Mouse (Mus musculus): ENCODE results near the gene Dpp6. TPM values are rescaled to one million over a fixed set of nuclear protein-coding genes. Genes with fewer than 3 reads are reported as not detected.
"Not testable (repeated sequence)": the region's sequence is repeated elsewhere in the genome, so short reads cannot be mapped to it uniquely, and the experiment has no call there.

Gene Dpp6
- total RNA-seq, 2 experiments from 2014 or later: 203 to 213 TPM

GRCm38 (mm10) chr5:27457686-27458085, 640.7 kb downstream of the Dpp6 start:
- DNase-seq (ENCODE audit: low spot score in 2 of 2): no peak

GRCm38 (mm10) chr5:27474964-27475465, 658.0 kb downstream of the Dpp6 start:
- DNase-seq (ENCODE audit: low spot score in 2 of 2): no peak

DNA sequence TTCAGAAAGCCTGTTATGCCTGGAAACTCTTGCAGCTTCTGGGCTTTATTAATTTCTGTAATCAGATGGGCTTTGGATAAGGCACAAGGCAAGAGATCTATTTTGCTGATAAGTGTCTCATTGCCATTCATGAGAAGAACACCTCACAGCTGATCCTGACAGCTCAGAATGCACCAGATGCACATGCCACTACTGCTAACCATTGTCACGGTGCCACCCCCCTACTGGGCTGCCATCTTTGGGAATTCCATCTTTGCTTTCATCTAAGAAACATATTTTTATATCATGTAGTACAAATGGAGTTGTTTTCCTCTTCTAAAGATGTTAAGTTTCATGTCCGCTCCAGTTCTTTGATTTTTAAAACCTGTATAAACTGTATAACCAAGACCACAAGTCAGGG, 664.7 kb downstream of the Dpp6 start:
- peak in 1 of 2 experiments; percentile 31 for DNase-seq (ENCODE audit: low spot score in 2 of 2)

DNA sequence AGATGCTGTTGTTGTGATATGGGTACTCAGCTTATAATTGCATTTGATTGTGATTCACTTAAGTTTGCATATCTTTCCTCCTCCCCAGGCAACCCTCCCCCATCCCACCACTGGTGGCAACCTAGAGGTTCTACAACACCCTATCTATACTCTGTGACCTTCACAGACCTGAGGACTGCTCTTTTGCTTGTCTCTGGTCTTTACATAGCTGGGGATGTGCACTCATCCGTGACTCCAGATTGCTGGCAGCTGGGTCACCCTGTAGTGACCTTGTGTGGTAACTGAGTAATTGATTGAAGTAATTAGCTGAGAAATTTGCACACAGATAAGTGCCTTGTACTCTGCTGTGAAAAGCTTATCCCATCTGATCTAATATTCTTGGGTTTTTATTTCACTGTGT, 669.1 kb downstream of the Dpp6 start:
- DNase-seq (ENCODE audit: low spot score in 2 of 2): no peak

DNA sequence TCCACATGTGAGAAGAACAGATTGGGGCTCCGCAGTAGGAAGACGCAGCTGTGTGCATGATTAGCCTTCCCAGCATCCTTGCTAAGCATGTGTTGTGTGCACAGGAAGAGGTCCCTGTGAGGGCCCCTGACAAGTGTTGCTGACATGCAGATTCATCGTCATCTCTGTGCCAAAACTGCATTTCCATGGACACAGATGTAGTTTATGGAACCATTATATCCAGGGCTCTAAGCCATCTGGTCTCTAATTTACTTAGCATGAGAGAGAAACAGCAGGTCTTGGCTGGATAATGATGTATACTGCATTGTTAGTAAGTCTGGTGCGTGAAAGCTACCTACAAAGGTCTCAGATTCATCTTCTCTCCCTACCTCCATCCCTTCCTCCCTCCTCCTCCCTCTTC, 673.9 kb downstream of the Dpp6 start:
- DNase-seq (ENCODE audit: low spot score in 2 of 2): no peak

GRCm38 (mm10) chr5:27501338-27501737, 684.3 kb downstream of the Dpp6 start, which contains the start of gene Speer4b:
Speer4b (minus strand) TSS chr5:27501438.
- DNase-seq (ENCODE audit: low spot score in 2 of 2): not testable (repeated sequence)

GRCm38 (mm10) chr5:27518716-27519115, 701.7 kb downstream of the Dpp6 start:
- no peak for DNase-seq (ENCODE audit: low spot score in 2 of 2)

GRCm38 (mm10) chr5:27526906-27527305, 709.9 kb downstream of the Dpp6 start:
- DNase-seq (ENCODE audit: low spot score in 2 of 2): no peak

- peak in 1 of 2 experiments; percentile 33 for DNase-seq (ENCODE audit: low spot score in 2 of 2)
Measured at GRCm38 (mm10) chr5:27544816-27545270, 727.8 kb downstream of the Dpp6 start.

DNA sequence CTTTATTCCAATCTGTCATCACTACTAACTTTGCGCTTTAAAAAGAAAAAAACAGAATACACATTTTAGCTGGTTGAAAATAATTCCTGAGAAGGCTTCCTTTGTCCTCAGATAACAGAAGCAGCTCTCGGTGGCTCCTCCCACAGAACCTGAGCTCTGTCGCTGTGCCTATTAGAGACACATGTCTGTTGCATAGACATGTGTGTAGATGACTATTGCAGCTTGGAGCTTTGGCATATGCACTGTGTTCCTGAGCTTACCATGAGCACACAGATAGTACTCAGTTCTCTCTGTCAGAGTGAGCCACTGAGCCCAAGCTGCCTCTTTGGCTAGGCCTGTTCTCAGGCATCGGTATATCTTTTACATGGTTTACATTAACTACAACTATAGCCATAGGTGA, 732.3 kb downstream of the Dpp6 start:
- no peak for DNase-seq (ENCODE audit: low spot score in 2 of 2)

DNA sequence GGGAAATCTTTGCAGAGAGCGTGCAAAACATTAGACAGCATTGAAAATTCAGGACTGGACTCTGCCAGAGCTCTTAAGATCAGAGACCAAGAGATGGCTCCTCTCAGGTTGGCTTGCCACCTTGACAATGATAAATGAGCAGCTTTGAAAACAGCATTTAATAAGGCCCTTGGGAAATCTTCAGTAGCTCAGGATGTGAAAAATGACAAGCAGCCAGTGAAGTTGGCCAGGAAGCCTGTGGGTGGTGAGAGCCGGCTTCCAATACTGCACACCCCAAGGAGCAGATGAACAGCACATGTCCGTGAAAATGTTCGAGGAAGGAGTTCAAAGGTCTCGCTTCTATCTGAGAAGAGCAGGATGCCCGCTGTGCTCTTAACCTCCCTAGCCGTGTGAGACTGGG, 748.7 kb downstream of the Dpp6 start:
- no peak for DNase-seq (ENCODE audit: low spot score in 2 of 2)

DNA sequence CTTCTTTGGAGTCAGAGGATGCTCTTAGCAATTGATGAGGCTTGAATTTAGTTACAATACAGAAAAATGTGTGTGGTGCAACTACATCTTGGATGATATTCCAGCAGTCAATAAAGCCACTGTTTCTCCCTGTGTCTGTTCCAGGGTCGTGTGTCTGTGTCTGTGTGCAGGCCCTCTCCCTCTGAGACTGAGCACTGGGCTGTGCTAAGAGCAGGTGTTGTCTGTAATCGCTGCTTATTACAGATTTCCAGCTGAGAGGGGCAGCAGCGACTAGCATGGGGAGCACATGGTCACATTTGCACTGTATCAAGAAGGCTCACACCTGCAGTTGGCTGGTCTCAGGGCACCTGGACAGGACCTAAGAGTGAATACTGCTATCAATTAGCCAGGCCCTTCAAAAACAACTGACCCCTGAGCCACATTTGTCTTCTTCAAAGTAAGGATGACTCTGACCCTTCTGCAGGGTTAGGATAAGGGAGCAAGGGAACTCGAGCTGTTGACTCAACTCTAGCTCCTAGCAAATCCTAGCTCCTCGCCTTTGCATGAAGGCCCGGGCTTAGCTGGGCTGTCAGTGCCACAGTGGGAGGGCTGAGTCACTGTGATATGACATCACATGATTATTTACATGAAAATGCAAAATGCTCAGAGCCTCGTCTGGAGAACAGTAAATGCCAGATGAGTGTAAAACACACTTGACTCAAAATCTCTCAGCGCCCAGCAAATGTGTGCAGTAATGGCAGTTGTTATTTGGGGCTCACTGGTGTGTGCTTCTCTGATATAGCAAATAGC, 771.2 kb downstream of the Dpp6 start:
- DNase-seq (ENCODE audit: low spot score in 2 of 2): no peak

DNA sequence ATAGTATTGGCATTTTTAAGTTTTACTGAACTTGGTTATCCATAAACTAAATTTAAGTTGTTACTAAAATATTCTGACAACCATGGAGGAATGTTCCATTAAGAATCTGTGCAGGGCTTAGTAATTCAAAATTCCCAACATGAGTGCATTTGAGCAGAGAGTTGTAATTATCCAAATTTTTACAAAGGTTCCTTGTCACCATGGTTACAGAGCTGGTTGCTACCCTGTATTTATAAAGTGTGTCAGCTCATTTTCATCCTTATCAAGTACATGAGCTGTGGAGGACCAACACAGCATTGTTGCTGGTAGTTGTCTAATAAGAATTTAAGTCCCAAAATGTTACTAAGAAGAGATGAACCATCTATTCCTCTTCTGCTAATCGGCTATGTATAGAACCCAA, 787.1 kb downstream of the Dpp6 start:
- DNase-seq (ENCODE audit: low spot score in 2 of 2): no peak

DNA sequence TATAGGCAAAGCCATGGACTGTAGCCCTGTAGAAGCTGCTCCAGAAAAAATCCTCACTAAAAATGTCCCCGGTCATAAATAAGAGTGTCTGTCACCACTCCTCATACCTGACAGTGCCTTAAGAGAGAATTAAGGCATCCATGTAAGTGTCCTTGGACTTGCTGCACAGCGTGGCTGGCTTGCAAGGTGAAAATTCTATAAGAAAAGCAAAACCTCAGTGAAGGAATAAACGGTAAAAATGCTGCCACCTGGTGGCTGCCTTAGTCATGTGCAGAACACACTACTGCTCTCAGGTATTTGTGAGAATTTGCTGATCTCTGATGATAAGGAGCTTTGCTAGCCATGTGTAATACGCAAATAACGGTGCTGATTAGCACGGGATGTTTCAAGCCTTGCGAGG, 798.8 kb downstream of the Dpp6 start:
- peak; percentile 71 to 77 for DNase-seq (ENCODE audit: low spot score in 2 of 2)

DNA sequence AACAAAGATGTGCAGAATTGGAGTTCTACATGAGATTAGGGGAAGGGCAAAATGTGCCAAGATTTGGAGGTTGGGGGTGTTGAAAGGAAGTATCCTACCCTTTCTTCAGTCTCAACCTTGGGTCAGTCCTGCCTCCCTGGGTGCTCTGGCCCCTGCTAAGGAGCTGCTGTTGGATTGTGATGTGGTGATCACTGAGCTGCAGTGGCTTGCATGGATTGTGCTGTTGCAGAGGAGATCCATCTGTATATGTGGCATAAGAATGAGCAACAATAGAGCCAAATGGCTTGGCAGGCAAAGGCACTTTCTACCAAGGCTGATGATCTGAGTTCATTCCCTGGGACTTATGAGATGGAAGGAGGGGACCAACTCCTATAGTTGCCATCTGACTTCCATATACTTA, 804.8 kb downstream of the Dpp6 start:
- DNase-seq (ENCODE audit: low spot score in 2 of 2): no peak

- DNase-seq (ENCODE audit: low spot score in 2 of 2): no peak
Measured at GRCm38 (mm10) chr5:27623876-27624275, 806.9 kb downstream of the Dpp6 start.

DNA sequence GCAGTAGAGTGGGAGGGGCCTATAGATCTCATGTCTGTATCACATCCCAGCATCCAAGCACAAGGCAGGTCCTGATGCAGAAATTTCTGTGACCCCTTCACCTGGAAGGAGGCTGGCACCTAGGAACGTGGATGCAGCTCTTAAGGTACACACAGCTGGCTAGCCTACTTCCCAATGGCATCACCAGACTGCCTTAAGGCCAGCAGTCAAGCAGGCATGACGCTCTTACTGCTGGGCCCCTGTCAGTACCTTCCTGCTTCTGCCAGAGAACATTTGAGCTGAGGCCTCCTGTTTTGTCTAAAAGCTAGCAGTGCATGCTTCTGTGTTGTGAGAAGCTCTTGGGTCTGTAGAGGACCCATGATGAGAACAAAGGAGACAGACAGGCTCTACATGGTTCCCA, 815.1 kb downstream of the Dpp6 start:
- no peak for DNase-seq (ENCODE audit: low spot score in 2 of 2)

- no peak for DNase-seq (ENCODE audit: low spot score in 2 of 2)
Measured at GRCm38 (mm10) chr5:27635941-27636340, 818.9 kb downstream of the Dpp6 start.

DNA sequence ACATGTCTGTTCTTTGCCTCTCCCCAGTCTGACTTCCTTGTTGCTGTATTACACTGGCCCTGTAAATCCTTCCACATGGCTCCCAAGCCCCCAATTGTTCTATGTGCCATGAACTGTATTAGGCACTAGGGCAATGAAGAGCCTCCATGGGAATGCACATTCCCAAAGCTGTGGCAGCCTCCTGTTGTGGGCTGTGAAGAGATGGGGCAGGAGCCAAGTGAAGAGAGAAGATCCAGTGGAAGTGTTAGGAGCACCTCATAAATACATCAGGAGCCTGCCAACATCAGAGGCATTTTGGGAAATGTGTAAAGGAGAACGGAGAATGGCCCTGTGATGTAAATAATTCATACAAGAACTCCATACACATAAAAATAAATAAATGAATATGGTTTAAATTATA, 824.9 kb downstream of the Dpp6 start:
- no peak for DNase-seq (ENCODE audit: low spot score in 2 of 2)

GRCm38 (mm10) chr5:27651879-27652814, 835.1 kb downstream of the Dpp6 start:
- peak; percentile 37 to 49 for DNase-seq (ENCODE audit: low spot score in 2 of 2)

DNA sequence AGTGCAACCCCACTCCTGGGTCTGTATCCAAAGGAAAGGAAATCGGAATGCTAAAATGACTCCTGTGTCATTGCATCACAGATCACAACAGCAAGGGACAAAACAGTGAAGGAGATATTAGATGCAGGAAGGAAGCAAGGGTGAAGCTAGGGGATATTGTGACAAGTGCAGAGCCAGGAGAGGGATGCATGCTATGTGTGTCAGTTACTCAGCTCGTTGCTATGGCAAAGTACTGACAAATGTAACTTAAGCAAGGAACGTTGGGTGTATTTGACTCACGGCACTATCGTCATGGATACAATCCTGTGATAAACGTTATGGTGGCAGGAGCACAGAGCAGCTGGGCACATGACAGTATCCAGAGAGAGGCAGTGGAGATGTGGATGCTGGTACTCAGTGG, 839.1 kb downstream of the Dpp6 start:
- no peak for DNase-seq (ENCODE audit: low spot score in 2 of 2)

- no peak for DNase-seq (ENCODE audit: low spot score in 2 of 2)
Measured at GRCm38 (mm10) chr5:27657672-27658071, 840.7 kb downstream of the Dpp6 start.

All from layer of hippocampus, postnatal 10 days (tissue).